Mouse (Mus musculus) embryonic facial prominence, embryonic 15.5 days (tissue): ENCODE measurements at regions not wholly inside any gene's neighbourhood (a gene's known extent, or its start where the extent isn't known, plus 50 kb on each side); places are given as distances from the start of the nearest gene placed in this dataset.
A peak's percentile ranks its signal among the peaks of the same experiment; 100 is the strongest.

ENCODE experiments used
- ATAC-seq: fragments of 200-750 bp; cut with Nextera tagmentation; 2 replicates; pipeline ENCODE4 v1.8.0; 2017; ENCODE audit warnings: low read depth, moderate TSS enrichment; ENCODE audit not compliant: insufficient number of reproducible peaks, low FRiP score, low TSS enrichment
- H3K27ac ChIP-seq: fragments of 300-500 bp; sonication (generic); replicated peaks from 2 replicates; pipeline ENCODE4 v1.5.1; 2015; ENCODE audit warnings: mild to moderate bottlenecking, inconsistent platforms
- H3K27me3 ChIP-seq: fragments of 300-500 bp; sonication (generic); 2 replicates; pipeline ENCODE4 v1.6.1; 2015; ENCODE audit warnings: inconsistent platforms
- H3K36me3 ChIP-seq: fragments of 300-500 bp; sonication (generic); 2 replicates; pipeline ENCODE4 v1.6.1; 2015; ENCODE audit warnings: mild to moderate bottlenecking, inconsistent platforms
- H3K4me1 ChIP-seq: fragments of 300-500 bp; sonication (generic); 2 replicates; pipeline ENCODE4 v1.6.1; 2015; ENCODE audit warnings: inconsistent platforms
- H3K4me2 ChIP-seq: fragments of 300-500 bp; sonication (generic); replicated peaks from 2 replicates; pipeline ENCODE4 v1.6.1; 2015; ENCODE audit warnings: mild to moderate bottlenecking, inconsistent platforms
- H3K4me3 ChIP-seq: fragments of 300-500 bp; sonication (generic); replicated peaks from 2 replicates; pipeline ENCODE4 v1.5.1; 2015; ENCODE audit warnings: mild to moderate bottlenecking, inconsistent platforms
- H3K9ac ChIP-seq: fragments of 300-500 bp; sonication (generic); 2 replicates; pipeline ENCODE4 v1.6.1; 2015; ENCODE audit warnings: inconsistent platforms
- H3K9me3 ChIP-seq: fragments of 300-500 bp; sonication (generic); replicated peaks from 2 replicates; pipeline ENCODE4 v1.6.1; 2016; ENCODE audit warnings: inconsistent platforms
- WGBS: fragments of 180-500 bp; shearing (Covaris S2); methylation state at CpG from one replicate; pipeline ENCODE4 v1.1.7; 2015; 5-methylcytosine and 5-hydroxymethylcytosine counted together

GRCm38 (mm10) chr9:60931290-60931689, 136.9 kb downstream of the Uaca start:
- 83% methylated on average over 1 of the region's 1 CpGs for WGBS
- no peak overlapping the region for H3K9ac ChIP-seq
- H3K4me3 ChIP-seq: no peak overlapping the region
- peaks cover 5% of the 10 kb centered on the region for H3K4me1 ChIP-seq
- no peak for ATAC-seq
- no peak overlapping the region for H3K27ac ChIP-seq
- H3K4me2 ChIP-seq: no peak overlapping the region
- H3K27me3 ChIP-seq: no peaks in the 10 kb centered on the region
- no peaks in the 10 kb centered on the region for H3K9me3 ChIP-seq
- H3K36me3 ChIP-seq: no peaks in the 10 kb centered on the region

DNA sequence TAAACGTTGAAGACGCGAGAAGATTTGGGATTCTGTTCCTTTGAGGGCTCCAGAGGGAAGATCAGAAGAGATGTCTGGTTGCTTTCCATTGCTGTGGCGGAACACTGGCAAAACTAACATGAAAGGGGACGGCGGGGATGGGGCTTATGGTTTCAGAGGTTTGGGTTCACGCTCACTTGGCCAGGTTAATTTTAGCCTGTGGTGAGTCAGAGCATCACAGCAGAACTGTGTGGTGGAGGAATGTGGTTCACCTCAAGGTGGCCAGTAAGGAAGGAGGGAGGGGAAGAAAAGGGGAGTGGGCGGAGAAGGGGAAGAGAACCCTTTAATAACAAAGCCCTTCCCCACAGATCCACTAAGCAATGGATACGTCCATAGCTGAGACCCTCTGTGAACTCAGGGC, 142.6 kb downstream of the Uaca start:
- 0 out of 2 replicates have a peak, but pooled peaks cover 4% of the 10 kb centered on the region for H3K27me3 ChIP-seq
- H3K27ac ChIP-seq: no peak overlapping the region
- H3K9me3 ChIP-seq: no peaks in the 10 kb centered on the region
- H3K4me1 ChIP-seq: peaks cover 16% of the 10 kb centered on the region
- H3K4me2 ChIP-seq: no peak overlapping the region
- no peak for ATAC-seq
- no peak overlapping the region for H3K9ac ChIP-seq
- WGBS: 79% methylated on average over 9 of the region's 9 CpGs
- H3K4me3 ChIP-seq: no peak overlapping the region
- no peaks in the 10 kb centered on the region for H3K36me3 ChIP-seq

DNA sequence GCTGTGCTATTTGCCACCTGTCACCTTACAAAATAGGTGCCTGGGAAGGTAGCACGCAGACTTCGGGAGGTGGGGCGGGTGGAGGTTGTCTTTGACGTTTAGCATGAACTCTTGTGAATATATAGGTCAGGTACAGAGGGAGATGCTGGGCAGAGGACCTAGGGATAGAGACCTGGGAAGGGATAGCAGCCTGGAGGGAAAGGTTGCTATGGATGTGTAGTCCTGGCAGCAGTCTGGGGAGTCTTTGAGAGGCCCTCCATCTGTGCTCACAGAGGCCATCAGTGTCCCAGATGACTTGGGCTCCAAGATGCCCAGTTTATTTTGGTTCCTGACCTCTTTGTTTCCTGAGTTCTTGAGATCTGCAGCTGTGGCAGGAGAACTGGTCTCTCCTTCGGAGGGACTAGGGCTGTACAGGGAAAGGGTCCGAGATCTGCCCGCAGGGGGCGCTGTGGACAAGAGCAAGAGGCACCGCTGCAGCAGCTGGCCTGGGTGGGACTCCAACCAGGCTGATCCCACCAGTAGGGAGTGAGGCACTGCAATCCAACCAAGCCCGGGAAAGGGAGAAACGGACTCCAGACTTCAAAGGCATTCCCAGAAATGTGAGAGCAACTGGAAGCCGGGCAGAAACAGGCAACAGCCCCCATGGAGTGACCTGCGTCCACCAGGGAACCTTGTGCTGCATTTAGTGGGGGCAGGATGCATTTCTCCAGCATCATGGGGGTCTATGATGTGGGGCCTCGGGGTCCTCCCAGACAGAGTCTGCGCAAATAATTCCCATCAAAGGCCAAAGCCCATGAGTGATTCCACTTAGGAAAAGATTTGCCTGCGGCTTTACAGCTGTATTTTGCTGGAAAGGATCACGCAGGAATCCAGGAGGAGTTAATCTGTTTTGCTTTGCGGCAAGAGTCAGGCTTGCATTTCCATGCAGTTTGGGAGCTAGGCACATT, 145.8 kb downstream of the Uaca start:
- H3K9me3 ChIP-seq: no peaks in the 10 kb centered on the region
- ATAC-seq: peak; percentile 94
- no peak overlapping the region for H3K4me3 ChIP-seq
- H3K9ac ChIP-seq: no peak overlapping the region
- H3K4me2 ChIP-seq: peak overlapping the region; percentile 23
- WGBS: 17% methylated on average over 18 of the region's 18 CpGs
- peaks cover 9% of the 10 kb centered on the region for H3K27me3 ChIP-seq
- peaks cover 20% of the 10 kb centered on the region for H3K4me1 ChIP-seq
- peak overlapping the region; percentile 52 for H3K27ac ChIP-seq
- H3K36me3 ChIP-seq: no peaks in the 10 kb centered on the region

DNA sequence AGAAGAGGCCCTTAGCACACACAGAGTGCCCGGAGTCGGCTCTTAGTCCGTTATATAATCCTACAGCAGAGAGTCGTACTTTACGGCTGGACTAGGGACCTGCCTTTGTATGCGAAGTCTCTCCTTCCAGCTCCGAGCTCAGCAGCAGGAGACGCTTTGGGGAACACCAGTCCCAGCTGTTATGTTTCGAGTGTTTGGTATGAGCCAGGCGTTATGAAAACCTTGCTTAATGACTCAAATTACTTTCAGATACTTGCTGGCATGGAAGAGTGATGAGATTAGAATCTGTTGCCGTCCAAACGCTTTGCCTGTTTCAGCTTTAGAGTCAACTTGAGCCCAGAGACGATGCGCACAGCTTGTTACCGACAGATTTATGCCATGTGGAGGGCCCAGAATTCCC, 153.0 kb downstream of the Uaca start:
- ATAC-seq: no peak
- no peaks in the 10 kb centered on the region for H3K9me3 ChIP-seq
- H3K4me3 ChIP-seq: no peak overlapping the region
- no peak overlapping the region for H3K4me2 ChIP-seq
- no peak overlapping the region for H3K9ac ChIP-seq
- H3K4me1 ChIP-seq: peaks cover 49% of the 10 kb centered on the region
- peaks cover 19% of the 10 kb centered on the region for H3K27me3 ChIP-seq
- H3K36me3 ChIP-seq: no peaks in the 10 kb centered on the region
- no peak overlapping the region for H3K27ac ChIP-seq
- WGBS: 35% methylated on average over 15 of the region's 15 CpGs

- WGBS: 30% methylated on average over 10 of the region's 10 CpGs
- H3K9me3 ChIP-seq: no peaks in the 10 kb centered on the region
- no peak overlapping the region for H3K4me3 ChIP-seq
- no peak for ATAC-seq
- peak overlapping the region; percentile 60; the same call in 1 of the 2 replicates for H3K27ac ChIP-seq
- H3K27me3 ChIP-seq: peaks cover 19% of the 10 kb centered on the region
- H3K4me1 ChIP-seq: peaks cover 45% of the 10 kb centered on the region
- H3K36me3 ChIP-seq: no peaks in the 10 kb centered on the region
- no peak overlapping the region for H3K9ac ChIP-seq
- H3K4me2 ChIP-seq: peak overlapping the region; percentile 17; the same call in 1 of the 2 replicates
These were observed 154.3 kb downstream of the Uaca start for GRCm38 (mm10) chr9:60948531-60949070.

GRCm38 (mm10) chr9:60950161-60950560, 155.8 kb downstream of the Uaca start:
- Histone ChIP-seq H3K4me1 (peaks cover 45% of the 10 kb centered on the region), H3K4me3 (no peak overlapping the region), H3K9me3 (no peaks in the 10 kb centered on the region), H3K27ac (no peak overlapping the region), H3K4me2 (no peak overlapping the region), H3K9ac (no peak overlapping the region), H3K36me3 (no peaks in the 10 kb centered on the region), H3K27me3 (peaks cover 17% of the 10 kb centered on the region)
- no peak for ATAC-seq
- 75% methylated on average over 5 of the region's 5 CpGs for WGBS

GRCm38 (mm10) chr9:60951071-60951561, 156.8 kb downstream of the Uaca start:
- Histone ChIP-seq H3K9me3 (no peaks in the 10 kb centered on the region), H3K4me2 (0 out of 2 replicates have a peak overlapping the region, but pooled peaks have one; percentile 6), H3K4me1 (peaks cover 45% of the 10 kb centered on the region), H3K9ac (no peak overlapping the region), H3K27me3 (peaks cover 10% of the 10 kb centered on the region), H3K4me3 (no peak overlapping the region), H3K27ac (peak overlapping the region; percentile 69), H3K36me3 (no peaks in the 10 kb centered on the region)
- 5% methylated on average over 10 of the region's 10 CpGs for WGBS
- peak; percentile 84 for ATAC-seq

- Histone ChIP-seq H3K27ac (no peak overlapping the region), H3K27me3 (peaks cover 3% of the 10 kb centered on the region; the same call in 1 of the 2 replicates), H3K9me3 (no peaks in the 10 kb centered on the region), H3K4me1 (peaks cover 11% of the 10 kb centered on the region), H3K9ac (no peak overlapping the region), H3K4me2 (no peak overlapping the region), H3K4me3 (no peak overlapping the region), H3K36me3 (no peaks in the 10 kb centered on the region)
- WGBS: 58% methylated on average over 5 of the region's 5 CpGs
- ATAC-seq: no peak
These were observed 163.1 kb downstream of the Uaca start for GRCm38 (mm10) chr9:60957438-60957837.

- no peaks in the 10 kb centered on the region for H3K9me3 ChIP-seq
- H3K27ac ChIP-seq: no peak overlapping the region
- no peak for ATAC-seq
- H3K27me3 ChIP-seq: no peaks in the 10 kb centered on the region; the same call in 1 of the 2 replicates
- no peak overlapping the region for H3K9ac ChIP-seq
- no peak overlapping the region for H3K4me2 ChIP-seq
- H3K4me1 ChIP-seq: peaks cover 16% of the 10 kb centered on the region
- H3K4me3 ChIP-seq: no peak overlapping the region
- 64% methylated on average over 6 of the region's 6 CpGs for WGBS
- no peaks in the 10 kb centered on the region for H3K36me3 ChIP-seq
These were observed 165.2 kb downstream of the Uaca start for GRCm38 (mm10) chr9:60959537-60959936.

GRCm38 (mm10) chr9:60962086-60962485, 167.7 kb downstream of the Uaca start:
- peak; percentile 76; the same call in 1 of the 2 replicates for ATAC-seq
- Histone ChIP-seq H3K4me2 (no peak overlapping the region), H3K27ac (no peak overlapping the region; the same call in 1 of the 2 replicates), H3K4me3 (no peak overlapping the region), H3K4me1 (peaks cover 16% of the 10 kb centered on the region), H3K9ac (no peak overlapping the region), H3K9me3 (no peaks in the 10 kb centered on the region), H3K36me3 (no peaks in the 10 kb centered on the region), H3K27me3 (no peaks in the 10 kb centered on the region; the same call in 1 of the 2 replicates)
- 21% methylated on average over 4 of the region's 4 CpGs for WGBS

DNA sequence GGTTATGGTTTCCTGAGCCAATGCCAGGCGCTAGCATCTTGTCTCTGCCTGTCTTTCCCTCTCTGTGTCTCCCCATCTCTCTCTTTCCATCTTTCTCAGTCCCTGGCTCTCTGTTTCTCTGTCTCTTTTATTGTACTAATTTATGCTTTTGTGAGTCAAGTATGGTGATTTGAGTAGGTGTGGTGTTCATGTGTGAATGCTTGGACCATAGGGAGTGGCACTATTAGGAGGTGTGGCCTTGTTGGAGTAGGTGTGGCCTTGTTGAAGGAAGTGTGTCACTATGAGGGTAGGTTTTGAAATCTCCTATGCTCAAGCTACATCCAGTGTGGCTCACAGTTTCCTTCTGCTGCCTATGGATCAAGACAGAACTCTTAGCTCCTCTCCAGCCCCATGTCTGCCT, 171.3 kb downstream of the Uaca start:
- Histone ChIP-seq H3K9me3 (no peaks in the 10 kb centered on the region), H3K4me1 (peaks cover 26% of the 10 kb centered on the region), H3K27ac (no peak overlapping the region), H3K4me3 (no peak overlapping the region), H3K9ac (no peak overlapping the region), H3K27me3 (no peaks in the 10 kb centered on the region; the same call in 1 of the 2 replicates), H3K36me3 (no peaks in the 10 kb centered on the region), H3K4me2 (no peak overlapping the region)
- no peak for ATAC-seq
- 88% methylated on average over 1 of the region's 1 CpGs for WGBS
